Mouse (Mus musculus) neutrophil, adult 83 days (primary cell): Measurements from ENCODE around the gene Dnajb9. TPM values are rescaled to one million over a fixed set of nuclear protein-coding genes. Genes with fewer than 3 reads are reported as not detected.

Experiments used
- total RNA-seq, 2 experiments: library from RNA; stranded (reverse); gene quantifications; one replicate each; pipeline ENCODE4 v1.2.4; 2023

Gene Dnajb9
- 10 to 100 TPM; 68.9 to 83.3 TPM for total RNA-seq

GRCm38 (mm10) chr12:44209824-44210752, at the start of gene Dnajb9:
Dnajb9 (minus strand) TSS chr12:44210326.

GRCm38 (mm10) chr12:44221070-44221469, 10.9 kb upstream of the Dnajb9 start, which contains the start of gene Pnpla8:
Pnpla8 (plus strand) TSS chr12:44221370.

Other genes with a start within 250 kb of the Dnajb9 start
- 10 to 100 TPM; 52.8 to 63.6 TPM for gene Pnpla8, start 11.0 kb upstream of the Dnajb9 start, total RNA-seq
- gene Nrcam, start 118.6 kb upstream of the Dnajb9 start, total RNA-seq: not detected